Mouse (Mus musculus) embryonic facial prominence, embryonic 15.5 days (tissue): Measurements from ENCODE around the gene Cish. TPM values are rescaled to one million over a fixed set of nuclear protein-coding genes. Genes with fewer than 3 reads are reported as not detected.

Source experiments
- ATAC-seq: fragments of 200-750 bp; cut with Nextera tagmentation; 2 replicates; pipeline ENCODE4 v1.8.0; 2017; ENCODE audit warnings: low read depth, moderate TSS enrichment; ENCODE audit not compliant: insufficient number of reproducible peaks, low FRiP score, low TSS enrichment
- H3K27ac ChIP-seq: fragments of 300-500 bp; sonication (generic); replicated peaks from 2 replicates; pipeline ENCODE4 v1.5.1; 2015; ENCODE audit warnings: mild to moderate bottlenecking, inconsistent platforms
- H3K27me3 ChIP-seq: fragments of 300-500 bp; sonication (generic); 2 replicates; pipeline ENCODE4 v1.6.1; 2015; ENCODE audit warnings: inconsistent platforms
- H3K36me3 ChIP-seq: fragments of 300-500 bp; sonication (generic); 2 replicates; pipeline ENCODE4 v1.6.1; 2015; ENCODE audit warnings: mild to moderate bottlenecking, inconsistent platforms
- H3K4me1 ChIP-seq: fragments of 300-500 bp; sonication (generic); 2 replicates; pipeline ENCODE4 v1.6.1; 2015; ENCODE audit warnings: inconsistent platforms
- H3K4me2 ChIP-seq: fragments of 300-500 bp; sonication (generic); replicated peaks from 2 replicates; pipeline ENCODE4 v1.6.1; 2015; ENCODE audit warnings: mild to moderate bottlenecking, inconsistent platforms
- H3K4me3 ChIP-seq: fragments of 300-500 bp; sonication (generic); replicated peaks from 2 replicates; pipeline ENCODE4 v1.5.1; 2015; ENCODE audit warnings: mild to moderate bottlenecking, inconsistent platforms
- H3K9ac ChIP-seq: fragments of 300-500 bp; sonication (generic); 2 replicates; pipeline ENCODE4 v1.6.1; 2015; ENCODE audit warnings: inconsistent platforms
- H3K9me3 ChIP-seq: fragments of 300-500 bp; sonication (generic); replicated peaks from 2 replicates; pipeline ENCODE4 v1.6.1; 2016; ENCODE audit warnings: inconsistent platforms
- WGBS: fragments of 180-500 bp; shearing (Covaris S2); methylation state at CpG from one replicate; pipeline ENCODE4 v1.1.7; 2015; 5-methylcytosine and 5-hydroxymethylcytosine counted together
- polyA plus RNA-seq: library from polyadenylated mRNA; unstranded; fragments of >200 nt; fragmentation: Nextera tagmentation; extraction: Ambion mirVana; gene quantifications from 2 replicates; pipeline ENCODE4 v1.2.1, GENCODE M21; 2015

Gene Cish
- polyA plus RNA-seq, 1 experiment from 2014 or later: 18.9 TPM

DNA sequence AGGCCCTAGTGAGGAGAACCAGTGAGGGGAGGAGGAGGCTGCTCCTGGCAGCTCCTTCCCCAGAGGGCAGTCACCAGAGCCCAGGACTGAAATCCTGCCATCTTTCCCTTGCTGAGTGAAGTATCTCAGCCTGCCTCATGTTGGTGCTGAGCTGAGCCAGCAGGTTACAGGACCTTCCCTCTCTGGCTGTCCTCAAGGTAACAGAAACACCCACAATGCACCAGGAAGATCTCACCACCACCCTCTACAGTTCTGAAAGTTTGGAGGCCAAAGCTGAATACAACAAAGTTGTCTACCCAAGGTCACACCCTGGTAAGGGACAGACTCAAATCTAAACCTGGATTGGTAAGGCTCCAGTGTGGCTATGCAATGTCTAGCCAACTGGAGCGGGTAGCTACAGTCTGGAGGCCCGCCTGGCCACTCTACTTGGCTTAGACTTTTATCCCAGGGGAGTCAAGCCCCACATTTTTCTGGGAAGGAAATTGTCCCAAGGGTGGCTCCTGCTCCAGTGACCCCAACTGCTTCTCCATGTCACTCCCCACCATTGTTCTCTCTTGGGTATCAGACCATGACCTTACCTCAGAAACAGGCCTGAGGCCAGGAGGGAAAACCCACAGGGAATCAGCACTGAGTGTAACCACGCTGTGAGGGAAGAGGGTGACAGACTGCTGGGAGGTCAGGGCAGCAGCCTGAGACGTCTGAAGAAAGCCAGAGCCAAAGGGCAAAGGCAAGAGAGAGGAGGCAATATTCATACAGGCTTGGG lies 29.2 kb downstream of the Cish start:
- Histone ChIP-seq H3K27me3 (no peaks in the 10 kb centered on the region), H3K27ac (no peak overlapping the region), H3K9me3 (no peaks in the 10 kb centered on the region), H3K4me1 (0 out of 2 replicates have a peak, but pooled peaks cover 5% of the 10 kb centered on the region), H3K9ac (no peak overlapping the region), H3K4me2 (no peak overlapping the region), H3K4me3 (no peak overlapping the region), H3K36me3 (0 out of 2 replicates have a peak, but pooled peaks cover 9% of the 10 kb centered on the region)
- ATAC-seq: no peak
- 52% methylated on average over 4 of the region's 4 CpGs for WGBS

DNA sequence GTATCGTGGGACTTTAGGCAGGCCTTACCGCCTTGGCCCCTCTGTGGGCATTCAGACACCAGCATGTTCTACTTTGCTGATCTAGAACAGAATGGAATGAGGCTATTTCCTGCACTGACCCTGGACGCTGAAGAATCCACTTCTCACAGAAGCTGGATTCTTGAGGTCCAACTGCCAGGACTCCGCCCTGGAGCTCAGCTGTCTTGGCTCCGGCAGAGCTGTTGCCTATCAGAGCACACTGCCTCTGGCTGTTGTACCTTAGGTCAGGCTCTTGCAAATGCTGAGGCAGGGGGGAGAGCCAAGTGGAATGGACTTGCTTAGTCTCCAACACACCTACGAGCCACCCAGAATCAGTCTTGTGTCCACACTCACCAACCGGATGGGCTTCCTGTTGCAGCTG lies 30.1 kb downstream of the Cish start:
- ATAC-seq: no peak
- WGBS: 76% methylated on average over 7 of the region's 7 CpGs
- 0 out of 2 replicates have a peak, but pooled peaks cover 5% of the 10 kb centered on the region for H3K4me1 ChIP-seq

DNA sequence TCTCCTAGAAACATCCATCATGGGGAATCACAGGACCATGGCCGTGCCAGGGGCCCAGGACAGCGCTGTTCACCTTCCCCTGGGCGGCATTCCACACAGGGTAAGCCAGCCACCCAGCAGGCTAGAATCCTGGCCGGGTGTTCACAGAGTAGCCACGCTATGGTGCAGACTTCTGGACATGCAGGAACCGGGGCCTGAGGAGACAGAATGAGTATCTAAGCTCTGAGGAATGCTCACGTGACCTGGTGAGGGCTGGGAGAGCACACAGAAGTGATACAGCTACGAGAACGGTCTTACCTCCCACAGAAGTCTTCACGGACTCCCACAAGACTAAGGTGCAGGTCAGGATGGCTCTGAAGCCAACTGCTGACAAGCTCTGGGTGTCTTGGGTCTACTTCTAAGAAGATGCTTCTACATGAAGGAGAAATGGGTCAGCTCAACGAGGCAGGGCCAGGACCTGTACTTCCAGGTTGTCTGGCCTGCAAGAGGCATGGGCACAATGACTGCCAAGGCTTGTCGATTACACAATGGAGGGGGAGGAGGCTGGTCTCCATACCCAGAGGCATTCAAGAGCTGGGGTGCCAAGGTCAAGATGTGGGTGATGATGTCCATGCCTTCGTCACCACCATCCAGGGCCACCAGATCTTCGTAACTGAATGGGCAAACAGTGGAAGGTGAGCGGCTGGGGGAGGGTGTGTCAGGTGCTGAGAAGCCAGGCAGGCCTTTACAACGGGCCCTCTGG lies 32.2 kb downstream of the Cish start:
- no peak overlapping the region for H3K27ac ChIP-seq
- 88% methylated on average over 16 of the region's 16 CpGs for WGBS
- no peak overlapping the region for H3K9ac ChIP-seq
- H3K4me3 ChIP-seq: no peak overlapping the region
- no peaks in the 10 kb centered on the region for H3K9me3 ChIP-seq
- ATAC-seq: no peak
- 0 out of 2 replicates have a peak, but pooled peaks cover 9% of the 10 kb centered on the region for H3K36me3 ChIP-seq
- H3K27me3 ChIP-seq: no peaks in the 10 kb centered on the region
- H3K4me1 ChIP-seq: 0 out of 2 replicates have a peak, but pooled peaks cover 5% of the 10 kb centered on the region
- no peak overlapping the region for H3K4me2 ChIP-seq

More for the DNA sequence above, 30.1 kb downstream of the Cish start:
- no peaks in the 10 kb centered on the region for H3K27me3 ChIP-seq
- H3K4me2 ChIP-seq: no peak overlapping the region
- no peak overlapping the region for H3K27ac ChIP-seq
- no peaks in the 10 kb centered on the region for H3K9me3 ChIP-seq
- H3K9ac ChIP-seq: no peak overlapping the region
- no peak overlapping the region for H3K4me3 ChIP-seq
- H3K36me3 ChIP-seq: 0 out of 2 replicates have a peak, but pooled peaks cover 9% of the 10 kb centered on the region

DNA sequence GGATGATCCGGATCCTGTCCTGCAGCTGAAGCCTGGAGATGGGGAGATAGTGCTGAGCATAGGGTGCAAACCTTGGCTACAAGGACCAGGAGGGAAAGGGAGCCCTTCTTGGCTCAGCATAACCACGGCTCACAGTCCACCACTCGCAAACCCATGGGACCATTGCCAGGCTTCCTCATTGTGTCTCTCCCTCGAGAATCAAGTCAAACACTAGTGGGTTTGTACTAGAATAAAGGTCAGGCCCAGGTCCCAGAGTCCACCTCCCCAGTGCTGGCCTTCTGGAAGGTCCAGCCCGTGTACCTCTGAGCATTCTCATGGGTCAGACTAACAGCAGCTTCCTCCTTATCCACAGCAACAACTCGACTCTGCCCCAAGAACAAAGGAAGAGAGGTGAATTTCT lies 35.0 kb downstream of the Cish start:
- Histone ChIP-seq H3K9me3 (no peaks in the 10 kb centered on the region), H3K4me1 (no peaks in the 10 kb centered on the region), H3K36me3 (0 out of 2 replicates have a peak, but pooled peaks cover 15% of the 10 kb centered on the region), H3K4me2 (no peak overlapping the region), H3K27ac (no peak overlapping the region), H3K27me3 (no peaks in the 10 kb centered on the region), H3K4me3 (no peak overlapping the region), H3K9ac (no peak overlapping the region)
- 84% methylated on average over 6 of the region's 6 CpGs for WGBS
- ATAC-seq: no peak

DNA sequence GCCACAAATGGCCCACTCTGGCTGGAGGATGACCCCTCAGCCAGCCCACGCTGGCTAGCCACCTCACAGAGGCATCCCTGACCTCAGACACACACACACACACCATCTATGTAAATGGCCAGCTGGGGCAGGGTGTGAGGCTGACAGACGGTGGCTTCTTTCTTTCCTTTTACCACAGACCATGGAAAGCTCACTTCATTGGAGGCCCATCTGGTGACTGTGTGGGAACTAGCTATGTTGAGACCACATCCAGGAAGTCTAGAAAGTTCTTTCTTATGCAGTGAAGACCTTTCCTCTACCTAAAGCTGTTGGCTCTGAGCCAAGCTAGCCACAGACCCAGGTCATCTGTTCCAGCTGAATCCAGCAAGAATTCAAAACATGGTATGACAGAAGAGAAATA lies 37.9 kb downstream of the Cish start:
- no peak overlapping the region for H3K4me2 ChIP-seq
- H3K27ac ChIP-seq: no peak overlapping the region
- H3K4me1 ChIP-seq: peaks cover 9% of the 10 kb centered on the region
- ATAC-seq: no peak
- H3K9ac ChIP-seq: no peak overlapping the region
- H3K9me3 ChIP-seq: no peaks in the 10 kb centered on the region
- no peak overlapping the region for H3K4me3 ChIP-seq
- 80% methylated on average over 2 of the region's 2 CpGs for WGBS
- 0 out of 2 replicates have a peak, but pooled peaks cover 8% of the 10 kb centered on the region for H3K36me3 ChIP-seq
- no peaks in the 10 kb centered on the region for H3K27me3 ChIP-seq

DNA sequence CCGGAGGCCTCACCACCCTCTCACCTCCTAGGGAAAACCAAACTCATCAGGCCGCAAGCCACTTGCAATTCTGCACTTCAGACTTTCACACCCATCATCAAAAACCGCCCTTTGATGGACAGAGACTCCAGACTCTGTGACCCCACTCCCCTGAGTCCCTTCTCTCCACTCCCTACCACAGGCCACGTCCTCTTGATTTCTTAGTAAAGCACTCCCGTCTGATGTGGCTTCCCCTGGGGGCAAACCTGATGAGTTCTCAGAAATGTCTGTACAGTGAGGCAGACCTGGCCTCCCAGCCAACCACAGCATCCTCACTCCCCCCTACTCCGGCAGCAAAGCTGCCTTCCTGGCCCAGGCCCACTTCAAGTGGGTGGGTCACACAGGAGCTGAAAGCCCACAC lies 38.5 kb downstream of the Cish start:
- Histone ChIP-seq H3K36me3 (0 out of 2 replicates have a peak, but pooled peaks cover 6% of the 10 kb centered on the region), H3K9me3 (no peaks in the 10 kb centered on the region), H3K9ac (no peak overlapping the region), H3K4me1 (peaks cover 12% of the 10 kb centered on the region), H3K27ac (no peak overlapping the region), H3K4me3 (no peak overlapping the region), H3K4me2 (no peak overlapping the region), H3K27me3 (no peaks in the 10 kb centered on the region)
- 63% methylated on average over 6 of the region's 6 CpGs for WGBS
- ATAC-seq: no peak

DNA sequence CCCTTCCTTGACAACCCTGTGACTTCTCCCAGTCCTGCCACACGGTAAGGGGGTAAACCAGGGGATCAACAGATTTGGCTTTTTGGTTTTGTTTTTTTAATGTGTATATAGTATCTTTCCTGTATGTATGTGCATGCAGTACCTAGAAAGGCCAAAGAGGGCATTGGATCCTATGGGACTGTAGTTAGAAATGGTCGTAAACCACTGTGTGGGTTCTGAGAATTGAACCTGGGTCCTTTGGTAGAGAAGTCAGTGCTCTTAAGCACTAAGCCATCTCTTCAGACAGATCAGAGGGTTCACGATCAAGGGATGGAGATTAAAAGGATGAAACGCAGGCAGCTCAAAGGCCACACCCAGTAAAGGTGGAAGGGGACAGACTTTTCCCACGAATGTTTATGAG lies 39.2 kb downstream of the Cish start:
- no peak for ATAC-seq
- H3K9me3 ChIP-seq: no peaks in the 10 kb centered on the region
- no peaks in the 10 kb centered on the region for H3K27me3 ChIP-seq
- H3K9ac ChIP-seq: no peak overlapping the region
- no peak overlapping the region for H3K4me3 ChIP-seq
- 83% methylated on average over 5 of the region's 5 CpGs for WGBS
- H3K36me3 ChIP-seq: 0 out of 2 replicates have a peak, but pooled peaks cover 6% of the 10 kb centered on the region
- H3K4me1 ChIP-seq: peaks cover 12% of the 10 kb centered on the region
- H3K4me2 ChIP-seq: no peak overlapping the region
- H3K27ac ChIP-seq: no peak overlapping the region

DNA sequence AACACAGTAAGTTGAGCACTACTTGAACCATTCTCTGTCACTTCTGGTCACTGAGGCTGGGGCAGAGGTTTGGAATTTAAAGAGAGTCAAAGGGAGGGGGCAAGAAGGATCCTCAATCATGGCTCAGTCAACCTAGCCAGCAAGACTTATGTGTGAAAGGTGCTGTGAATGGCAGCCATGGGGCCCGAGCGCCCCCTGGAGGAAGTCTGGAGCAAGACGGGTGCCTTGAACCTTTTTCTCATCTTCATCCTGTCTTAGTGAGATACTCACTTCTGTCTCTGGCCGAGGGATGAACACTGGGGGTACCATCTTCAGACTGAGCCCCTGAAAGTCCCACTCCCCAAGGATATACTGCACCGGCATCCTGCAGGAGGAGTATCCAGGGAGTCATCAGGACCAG lies 40.1 kb downstream of the Cish start:
- Histone ChIP-seq H3K27me3 (0 out of 2 replicates have a peak, but pooled peaks cover under 1% of the 10 kb centered on the region), H3K4me1 (peaks cover 12% of the 10 kb centered on the region), H3K4me2 (no peak overlapping the region), H3K36me3 (0 out of 2 replicates have a peak, but pooled peaks cover 6% of the 10 kb centered on the region), H3K27ac (no peak overlapping the region), H3K4me3 (no peak overlapping the region), H3K9me3 (no peaks in the 10 kb centered on the region), H3K9ac (no peak overlapping the region)
- 7% methylated on average over 5 of the region's 5 CpGs for WGBS
- ATAC-seq: no peak

DNA sequence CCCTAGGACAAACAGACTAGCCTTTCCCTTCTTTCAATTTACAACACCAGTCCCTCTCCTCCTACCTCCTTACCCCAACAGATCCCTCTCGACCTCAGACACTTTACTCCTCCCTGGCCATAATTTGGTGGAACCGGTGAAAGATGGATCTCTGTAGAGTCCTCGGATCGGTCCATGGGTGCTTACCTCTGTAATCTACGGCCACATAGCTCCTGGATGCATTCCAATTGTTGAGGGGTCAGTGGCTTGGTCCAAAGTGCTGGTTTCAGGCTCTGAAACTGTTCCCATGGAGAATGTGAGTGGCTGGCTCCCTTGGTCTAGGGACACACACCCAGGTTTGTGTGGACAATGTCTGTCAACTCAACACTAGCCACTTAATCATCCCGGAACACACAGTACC lies 40.6 kb downstream of the Cish start:
- no peaks in the 10 kb centered on the region for H3K9me3 ChIP-seq
- H3K4me2 ChIP-seq: no peak overlapping the region
- H3K4me1 ChIP-seq: peaks cover 12% of the 10 kb centered on the region
- H3K36me3 ChIP-seq: 0 out of 2 replicates have a peak, but pooled peaks cover 6% of the 10 kb centered on the region
- H3K27ac ChIP-seq: no peak overlapping the region
- H3K4me3 ChIP-seq: no peak overlapping the region
- H3K9ac ChIP-seq: no peak overlapping the region
- 87% methylated on average over 6 of the region's 6 CpGs for WGBS
- ATAC-seq: no peak
- peaks cover 5% of the 10 kb centered on the region; the same call in 1 of the 2 replicates for H3K27me3 ChIP-seq

DNA sequence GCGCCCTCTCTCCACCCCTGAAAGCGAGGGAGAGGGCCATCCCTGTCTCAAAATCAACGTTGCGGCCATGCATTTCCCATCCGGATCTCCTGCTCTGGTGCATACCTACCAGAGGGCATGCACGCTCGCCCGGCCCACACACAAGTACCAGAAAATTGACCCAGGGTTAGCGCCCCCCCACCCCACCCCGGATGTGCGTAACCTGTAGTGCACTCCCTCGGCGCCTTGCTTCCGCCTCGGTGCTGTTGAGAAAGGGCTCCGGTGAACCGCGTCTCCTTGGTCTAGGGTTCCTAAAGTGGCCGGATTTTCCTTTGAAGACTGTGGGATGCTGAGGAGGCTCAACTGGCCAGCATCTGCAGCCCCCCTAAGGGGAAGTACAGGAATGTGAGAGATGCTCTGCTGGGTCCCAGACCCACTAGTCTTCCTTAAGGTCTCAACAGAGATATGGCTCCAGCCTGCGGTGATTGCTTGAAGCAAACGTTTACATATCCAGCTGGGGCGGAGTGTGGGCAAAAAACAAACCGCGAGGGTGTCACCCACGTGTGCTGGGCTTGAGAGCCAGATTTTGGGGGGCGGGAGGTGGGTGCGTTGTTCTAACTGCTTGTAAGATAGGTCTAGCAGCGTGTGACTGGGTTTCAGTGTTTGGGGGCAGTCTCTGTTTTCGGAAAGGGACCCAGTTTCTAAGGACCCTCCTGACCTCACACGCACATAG lies 42.5 kb downstream of the Cish start, which contains the start of gene Hemk1:
TSS of gene Hemk1 (minus strand) at position 179 of the 712 bp plus-strand sequence.
- H3K4me1 ChIP-seq: peaks cover 12% of the 10 kb centered on the region
- H3K9ac ChIP-seq: peak within 1 kb of the TSS; percentile 59
- peak within 1 kb of the TSS; percentile 63 for H3K4me3 ChIP-seq
- peak within 1 kb of the TSS; percentile 72 for H3K27ac ChIP-seq
- no peaks in the 10 kb centered on the region for H3K9me3 ChIP-seq
- peaks cover 5% of the 10 kb centered on the region; the same call in 1 of the 2 replicates for H3K27me3 ChIP-seq
- whole genome bisulfite sequencing: 3% methylated on average over 30 of the region's 30 CpGs
- ATAC-seq: peak; percentile 41
- peak within 1 kb of the TSS; percentile 88 for H3K4me2 ChIP-seq
- 0 out of 2 replicates have a peak, but pooled peaks cover 6% of the 10 kb centered on the region for H3K36me3 ChIP-seq
